Mouse (Mus musculus): ENCODE data around the gene Il10ra.

DNA sequence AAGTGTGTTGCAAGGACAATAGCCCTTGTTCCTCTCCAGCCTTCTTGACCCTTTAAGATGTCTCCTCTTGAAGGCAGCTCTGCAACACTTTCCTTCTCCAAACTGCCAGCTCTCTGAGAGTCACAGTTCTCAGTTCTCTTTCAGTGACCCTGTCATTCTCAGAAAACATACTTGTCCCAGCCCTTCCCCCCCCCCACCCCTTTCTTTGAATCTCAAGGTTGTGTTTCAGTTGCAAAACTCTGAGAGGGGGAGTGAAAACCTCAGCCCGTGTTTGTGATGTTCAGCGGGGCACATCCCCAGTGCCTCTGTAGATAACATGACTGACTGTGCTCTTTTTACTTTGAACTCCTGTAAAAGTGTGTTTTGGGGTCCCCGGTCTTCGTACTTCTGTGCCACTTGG lies 870 bp downstream of the Il10ra start:
- TF ChIP-seq CTCF (IDR thresholded peaks at IDR 0.05; ENCODE audit: extremely low read depth, insufficient read depth, low read length) = no peak
- TF ChIP-seq POLR2A (IDR thresholded peaks at IDR 0.05; ENCODE audit: extremely low read depth, insufficient read depth, low read length) = no peak
